Mouse (Mus musculus) activated CD4-positive, CD25-positive, alpha-beta regulatory T cell, adult 4 months (primary cell): ENCODE results near the gene Dnajc17. TPM values are rescaled to one million over a fixed set of nuclear protein-coding genes. Genes with fewer than 3 reads are reported as not detected.

Source experiments
- ATAC-seq: one replicate; pipeline ENCODE4 v1.8.0; 2017
- polyA plus RNA-seq, 2 experiments: library from polyadenylated mRNA; unstranded; fragments of 100-300 nt; shearing (Covaris generic); gene quantifications; one replicate each; pipeline ENCODE4 v1.2.1; 2017

Gene Dnajc17
- polyA plus RNA-seq, 2 experiments from 2014 or later: 21.8 to 29.0 TPM

DNA sequence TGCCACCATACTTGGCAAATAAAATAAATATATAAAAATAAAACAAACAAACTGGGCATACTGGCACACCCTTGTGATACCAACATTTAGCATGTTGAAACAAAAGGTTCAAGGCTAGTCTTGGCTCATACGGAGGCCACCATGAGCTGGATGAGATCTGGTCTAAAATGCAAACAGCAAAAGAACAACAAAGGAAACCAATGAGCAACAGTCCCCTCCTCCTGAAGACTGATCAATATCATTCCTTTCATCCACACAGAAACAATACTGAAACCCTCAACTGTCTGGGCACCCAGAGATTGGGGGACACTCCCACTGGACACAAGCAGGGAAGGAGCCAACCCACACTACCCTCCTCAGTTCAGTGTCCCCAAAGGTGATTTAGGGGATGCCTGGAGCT, 11.1 kb downstream of the Dnajc17 start:
- no peak for ATAC-seq

DNA sequence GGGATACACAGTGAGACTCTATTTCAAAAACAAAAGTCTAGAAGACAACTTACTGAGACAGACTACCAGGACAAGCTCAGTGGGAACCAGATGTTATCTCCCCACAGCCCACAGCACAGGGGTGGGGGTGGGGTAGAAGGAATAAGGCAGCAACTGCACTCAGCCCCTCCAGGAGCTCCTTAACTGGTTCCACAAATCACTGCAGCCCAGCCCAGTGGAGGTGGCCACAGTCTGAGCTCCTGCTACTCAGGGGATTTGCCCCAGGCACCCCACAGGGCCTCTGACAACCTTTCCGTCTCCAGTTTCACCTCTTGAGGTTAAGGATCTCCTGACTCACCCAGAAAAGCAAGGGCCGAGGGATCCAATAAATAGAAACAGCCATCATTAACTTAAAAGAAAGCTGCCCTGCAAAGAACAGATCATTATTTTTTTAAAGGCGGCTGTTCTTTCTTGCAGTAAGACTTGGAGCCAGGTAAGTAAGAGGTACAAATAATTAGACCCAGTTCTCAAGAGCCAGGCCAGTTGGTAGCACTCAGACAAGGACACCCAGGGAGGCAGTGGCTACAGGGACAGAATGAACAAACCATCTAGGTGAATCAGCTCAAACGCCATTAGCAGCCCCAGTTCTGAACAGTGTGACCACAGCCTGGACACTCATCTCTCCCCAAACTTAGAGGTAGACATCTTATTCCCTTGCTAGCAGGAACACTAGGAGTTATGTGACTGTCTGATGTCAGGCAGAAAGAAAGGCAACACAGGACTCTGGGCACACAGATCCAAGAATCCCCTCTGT, 12.1 kb downstream of the Dnajc17 start:
- no peak for ATAC-seq

DNA sequence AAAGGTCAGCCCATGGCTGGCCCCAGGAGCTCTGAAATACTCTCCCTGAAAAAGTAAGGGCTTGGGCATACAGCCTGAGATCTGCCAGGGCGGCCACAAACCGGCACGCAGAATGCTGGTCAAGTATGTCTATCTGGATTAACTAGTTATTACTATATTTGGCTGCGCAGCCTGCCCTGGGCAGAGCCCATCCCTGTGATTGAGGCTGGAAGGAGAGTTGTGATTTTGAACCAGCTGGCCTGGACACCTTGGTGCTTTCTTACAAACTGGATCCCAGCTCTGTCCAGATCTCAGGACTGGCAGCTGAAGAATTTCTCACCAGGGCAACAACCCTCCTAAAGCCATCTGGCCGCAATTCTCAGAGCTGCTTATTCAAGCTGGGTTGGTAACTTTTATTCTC, 14.5 kb downstream of the Dnajc17 start:
- no peak for ATAC-seq

DNA sequence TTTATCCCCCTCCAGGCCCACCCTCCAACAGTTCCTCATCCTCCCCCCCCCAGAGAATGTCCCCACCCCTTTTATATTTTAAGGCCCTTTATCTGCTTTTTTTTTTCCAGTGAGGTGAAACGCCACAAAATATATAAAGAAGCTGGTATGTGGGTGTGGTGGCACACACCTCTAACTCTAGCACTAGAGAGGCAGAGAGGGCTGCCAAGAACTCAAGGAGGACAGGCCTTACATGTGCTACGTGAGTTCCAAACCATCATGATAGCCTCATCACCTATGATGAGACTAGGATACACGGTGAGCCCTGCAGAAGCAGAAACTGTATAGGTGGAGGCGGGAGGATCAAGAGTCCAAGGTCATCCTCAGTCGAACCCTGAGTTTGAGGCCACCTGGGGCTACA, 17.6 kb downstream of the Dnajc17 start:
- ATAC-seq: no peak

DNA sequence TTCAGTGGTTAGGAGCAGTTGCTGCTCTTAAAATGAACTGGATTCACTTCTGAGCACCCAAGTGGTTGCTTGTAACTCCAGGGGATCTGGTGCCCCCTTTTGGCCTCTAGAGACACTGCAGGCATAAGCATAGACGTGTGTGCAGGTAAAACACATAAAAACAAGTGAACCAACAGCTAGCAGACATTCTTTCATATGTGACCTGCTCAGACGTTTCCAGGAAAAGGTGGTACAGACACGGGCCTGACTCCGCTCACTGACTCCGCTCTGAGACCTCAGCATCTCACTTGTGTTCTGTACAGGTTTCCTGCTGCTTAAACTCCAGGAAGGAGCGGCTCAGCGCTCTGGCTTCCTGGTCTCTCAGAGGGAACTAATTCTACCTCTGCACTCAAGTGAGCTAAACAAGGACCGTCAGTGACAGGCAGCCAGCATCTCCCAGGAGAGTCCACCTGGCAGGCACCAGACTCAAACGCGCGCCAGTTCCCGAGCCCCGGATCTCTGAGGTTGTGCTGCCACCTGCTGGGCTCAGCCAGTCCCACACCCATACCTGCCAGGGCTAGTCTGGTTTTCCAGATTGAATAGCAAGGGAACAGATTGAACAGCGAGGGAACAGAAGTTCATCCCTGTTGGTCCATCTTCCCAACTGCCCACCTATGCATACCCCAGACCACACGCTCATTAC, 19.4 kb downstream of the Dnajc17 start:
- ATAC-seq: peak; percentile 91

DNA sequence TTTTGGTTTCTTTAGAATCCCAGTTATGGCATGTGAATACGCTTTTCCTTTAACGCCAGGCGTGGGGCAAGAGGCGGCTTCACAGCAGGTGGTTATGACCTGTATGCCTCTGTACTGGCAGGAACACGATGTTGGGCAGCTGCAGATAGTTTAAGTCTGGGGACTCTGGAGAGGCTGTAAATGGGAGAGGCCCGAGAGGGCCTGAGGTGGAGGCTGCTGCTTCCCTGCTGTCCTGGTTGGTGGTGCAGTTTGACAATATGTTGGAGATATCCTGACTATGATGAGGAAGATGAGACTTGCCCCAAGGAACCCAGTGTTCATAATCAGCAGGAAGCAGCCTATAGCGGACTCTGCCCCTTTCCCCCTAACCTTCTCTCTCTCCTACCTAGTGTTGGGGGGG, 25.7 kb downstream of the Dnajc17 start:
- no peak for ATAC-seq

DNA sequence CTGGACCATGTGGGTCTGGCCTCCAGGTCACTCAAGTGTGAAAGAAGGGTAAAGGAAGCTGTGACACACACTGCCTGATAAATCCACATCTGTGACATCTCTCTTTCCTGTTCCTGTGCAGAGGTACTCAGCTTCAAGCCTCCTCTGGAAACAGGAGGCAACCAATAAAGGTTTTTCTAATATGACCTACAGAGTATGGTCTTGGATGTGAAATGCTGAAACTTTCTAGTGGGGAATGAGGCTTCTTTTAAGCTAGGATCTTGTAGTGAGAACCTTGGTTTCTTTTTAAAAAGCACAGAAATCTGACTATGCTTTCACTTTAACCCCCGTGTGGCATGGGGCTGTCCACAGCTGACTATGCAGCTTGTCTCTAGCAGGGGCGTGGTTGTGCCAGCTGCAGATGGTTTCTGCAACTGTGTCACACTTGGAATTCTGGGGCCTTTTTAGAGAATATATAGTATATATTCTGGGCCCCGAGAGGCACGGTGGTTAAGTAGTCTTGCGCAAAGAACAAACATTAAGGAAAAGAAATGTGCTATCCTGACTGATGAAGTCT, 31.1 kb downstream of the Dnajc17 start:
- no peak for ATAC-seq

DNA sequence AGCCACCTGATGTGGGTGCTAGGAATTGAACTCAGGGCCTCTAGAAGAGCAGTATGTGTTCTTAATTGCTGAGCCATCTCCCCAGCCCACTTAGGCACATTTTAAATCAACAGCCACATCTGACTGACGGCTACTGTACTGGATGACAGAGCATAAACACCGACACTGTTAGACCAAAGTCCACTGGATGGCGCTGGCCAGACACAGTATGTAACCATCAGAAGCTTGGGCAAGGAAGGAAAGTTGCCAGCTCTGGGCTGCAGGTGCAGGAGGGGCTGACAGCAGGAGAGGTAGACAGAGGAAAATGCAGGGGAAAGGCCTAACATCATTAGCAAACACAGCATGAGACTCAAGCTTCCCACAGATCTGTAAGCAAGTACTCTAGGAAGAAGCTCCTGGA, 31.8 kb downstream of the Dnajc17 start:
- ATAC-seq: no peak

DNA sequence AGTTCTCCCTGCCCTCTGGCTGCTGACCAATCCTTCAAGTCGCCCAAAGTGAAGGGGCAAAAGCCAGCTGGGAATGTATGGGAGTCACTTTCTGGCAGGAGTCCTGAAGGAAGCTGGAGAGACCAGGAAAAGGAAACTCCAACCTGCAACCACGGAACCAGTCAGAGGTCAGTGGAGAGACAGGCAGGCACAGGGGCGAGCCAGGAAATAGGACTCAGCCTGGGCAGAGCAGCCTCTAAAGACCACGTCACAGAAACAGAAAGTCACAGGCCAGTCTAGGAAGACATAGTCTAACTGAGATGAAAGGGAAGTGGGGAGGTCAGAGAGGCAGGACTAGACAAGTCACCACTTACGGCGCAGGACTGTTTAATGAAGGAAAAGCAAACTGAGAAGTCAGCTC, 33.0 kb downstream of the Dnajc17 start:
- no peak for ATAC-seq

DNA sequence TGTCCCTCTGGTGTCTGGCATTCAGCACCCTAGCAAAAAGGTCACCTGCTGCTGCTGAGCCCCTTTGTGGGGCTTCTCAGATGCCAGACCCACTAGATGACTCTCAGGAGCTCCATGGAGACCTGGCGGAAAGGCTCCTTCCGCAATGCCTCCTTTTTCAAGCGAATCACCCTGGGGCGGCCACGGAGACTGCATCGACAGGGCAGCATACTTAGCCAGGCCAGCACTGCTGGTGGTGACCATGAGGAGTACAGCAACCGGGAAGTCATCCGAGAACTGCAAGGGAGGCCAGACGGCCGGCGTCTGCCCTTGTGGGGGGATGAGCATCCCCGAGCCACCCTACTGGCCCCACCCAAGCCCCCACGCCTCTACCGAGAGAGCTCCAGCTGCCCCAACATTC, 33.7 kb downstream of the Dnajc17 start:
- ATAC-seq: no peak

DNA sequence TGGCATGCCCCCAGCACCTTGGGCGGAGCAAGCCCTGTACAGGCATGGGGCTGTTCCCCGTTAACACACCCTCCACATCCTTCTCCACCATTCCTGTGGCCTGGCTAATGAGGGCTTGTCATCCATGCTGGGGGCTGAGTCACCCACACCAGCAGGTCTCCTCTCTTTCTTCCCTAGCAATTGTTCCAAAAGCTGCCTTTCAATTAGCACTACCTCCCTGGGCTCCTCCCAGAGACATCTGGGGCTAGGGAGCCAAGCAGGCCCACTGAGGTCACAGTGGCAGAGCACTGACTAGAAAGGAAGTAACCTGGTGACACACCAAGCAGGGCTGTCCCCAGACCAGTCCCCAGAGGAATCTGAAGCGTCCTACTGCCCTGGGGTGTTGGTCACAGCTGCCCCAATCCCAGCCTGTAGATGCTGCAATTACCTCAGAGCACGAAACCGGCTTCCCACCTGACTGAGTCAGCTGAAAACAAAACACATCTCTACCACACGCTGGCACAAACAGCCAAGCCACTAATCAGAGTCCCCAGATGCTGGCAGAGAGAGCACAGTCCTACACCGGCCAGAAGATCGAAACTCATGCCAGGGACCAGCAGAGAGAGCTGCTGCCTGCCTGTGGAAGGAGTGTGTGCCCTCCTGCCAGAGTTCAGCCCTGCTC, 34.5 kb downstream of the Dnajc17 start, which contains the start of gene Gm14137:
Gene Gm14137, plus strand, starts transcription at position 519 of the 661 bp plus-strand sequence.
- no peak for ATAC-seq

DNA sequence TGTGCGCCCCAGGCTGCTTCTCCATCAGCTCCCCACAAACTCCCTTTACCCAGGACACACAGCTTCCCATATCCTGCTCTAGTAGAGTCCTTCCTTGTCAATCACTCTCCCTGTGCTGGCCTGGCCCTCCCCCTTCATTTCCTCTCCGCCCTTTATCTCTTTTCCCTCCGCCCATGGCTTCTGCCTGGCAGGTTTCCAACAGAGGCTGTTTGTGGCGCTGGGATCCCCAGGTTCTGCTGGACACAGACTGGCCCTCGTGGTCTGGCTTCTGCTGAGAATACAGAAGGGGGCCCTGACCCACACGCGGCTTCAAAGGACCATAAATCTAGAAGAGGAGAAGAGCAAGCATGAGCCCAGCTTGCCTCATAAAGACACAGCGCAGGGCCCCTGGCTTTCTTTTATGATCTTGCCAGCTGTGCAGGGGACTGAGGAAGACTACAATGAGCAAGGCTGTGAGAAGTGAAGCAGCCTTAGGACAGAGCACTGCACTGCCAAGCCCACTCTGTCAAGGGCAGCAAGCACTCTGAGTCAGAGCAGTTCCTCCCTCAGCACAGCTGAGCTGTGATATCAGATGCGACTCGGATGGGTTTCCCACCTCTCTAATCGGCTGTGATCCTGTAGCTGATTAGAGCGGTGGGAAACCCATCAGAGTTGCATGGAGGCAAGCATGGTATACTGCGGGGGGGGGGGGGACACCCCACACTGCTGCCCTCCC, 35.6 kb downstream of the Dnajc17 start:
- ATAC-seq: no peak

DNA sequence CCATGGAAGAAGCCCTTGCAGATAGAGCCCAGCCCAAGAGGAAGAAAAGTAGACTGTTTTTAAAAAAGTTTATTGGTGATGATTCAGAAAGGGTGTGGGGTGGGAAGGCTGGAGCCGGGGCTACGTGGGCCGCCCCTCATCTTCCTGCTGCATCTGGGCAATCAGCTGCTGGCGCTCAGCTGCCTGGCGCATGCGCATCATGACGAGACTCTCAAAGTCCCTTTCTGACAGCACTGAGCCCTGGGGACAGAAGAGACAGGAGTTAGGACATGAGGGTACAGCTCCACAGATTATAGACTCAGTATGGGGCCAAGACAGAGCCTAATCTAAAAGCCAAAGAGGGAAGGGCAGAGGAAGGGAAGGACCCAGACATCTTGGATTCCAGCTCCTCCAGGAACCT, 36.1 kb downstream of the Dnajc17 start:
- no peak for ATAC-seq

DNA sequence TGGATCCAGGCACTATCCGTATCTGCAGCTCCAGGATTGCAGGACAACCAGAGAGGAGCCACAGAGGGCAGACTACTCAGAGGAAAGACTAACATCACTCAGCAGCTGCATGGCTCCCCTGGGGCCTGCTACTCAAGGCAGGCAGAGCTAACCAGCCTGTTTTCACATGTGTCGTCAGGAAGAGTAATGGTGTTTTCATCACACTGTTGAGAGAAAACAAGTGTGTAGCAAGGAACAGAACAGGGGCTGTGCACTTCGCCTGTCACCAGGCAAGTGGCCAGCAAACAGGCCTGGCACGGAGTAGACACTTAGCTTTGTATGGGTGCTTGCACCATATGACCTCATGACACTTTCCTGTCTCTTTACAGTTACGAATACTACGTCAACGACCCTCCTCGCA, 37.0 kb downstream of the Dnajc17 start:
- no peak for ATAC-seq

DNA sequence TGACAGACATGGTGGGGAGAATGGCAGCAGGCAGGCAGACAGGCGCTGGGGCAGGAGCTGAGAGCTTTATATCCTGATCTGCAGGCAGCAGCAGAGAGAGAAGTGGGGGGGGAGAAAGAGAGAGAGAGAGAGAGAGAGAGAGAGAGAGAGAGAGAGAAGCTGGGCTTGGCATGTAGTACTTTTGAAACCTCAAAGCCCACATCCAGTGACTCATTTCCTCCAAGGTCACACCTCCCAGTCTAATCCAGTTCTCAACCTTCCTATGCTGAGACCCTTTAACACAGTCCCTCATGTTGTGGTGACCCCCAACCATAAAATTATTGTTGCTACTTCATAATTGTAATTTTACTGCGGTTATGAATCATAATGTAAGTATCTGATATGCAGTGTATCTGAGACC, 38.3 kb downstream of the Dnajc17 start:
- ATAC-seq: no peak

DNA sequence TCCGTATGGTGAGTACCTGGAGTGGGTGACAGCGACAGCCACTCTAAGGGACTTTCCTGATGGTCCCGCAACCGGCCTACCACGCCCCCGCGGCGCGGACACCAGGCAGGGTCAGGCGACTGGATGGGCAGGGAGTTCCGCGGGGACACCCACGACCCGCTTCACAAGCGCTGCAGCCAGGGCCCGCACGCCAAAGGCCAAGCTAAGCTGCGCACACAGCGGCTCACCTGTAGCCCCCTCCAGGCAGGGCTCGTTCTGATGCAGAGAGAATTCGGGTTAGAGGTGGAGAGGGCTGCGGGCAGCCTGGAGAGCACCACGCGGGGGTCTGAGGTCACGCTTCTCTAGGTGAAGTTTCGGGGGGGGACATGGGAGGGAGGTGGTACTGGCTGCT, 40.7 kb downstream of the Dnajc17 start:
- ATAC-seq: no peak

DNA sequence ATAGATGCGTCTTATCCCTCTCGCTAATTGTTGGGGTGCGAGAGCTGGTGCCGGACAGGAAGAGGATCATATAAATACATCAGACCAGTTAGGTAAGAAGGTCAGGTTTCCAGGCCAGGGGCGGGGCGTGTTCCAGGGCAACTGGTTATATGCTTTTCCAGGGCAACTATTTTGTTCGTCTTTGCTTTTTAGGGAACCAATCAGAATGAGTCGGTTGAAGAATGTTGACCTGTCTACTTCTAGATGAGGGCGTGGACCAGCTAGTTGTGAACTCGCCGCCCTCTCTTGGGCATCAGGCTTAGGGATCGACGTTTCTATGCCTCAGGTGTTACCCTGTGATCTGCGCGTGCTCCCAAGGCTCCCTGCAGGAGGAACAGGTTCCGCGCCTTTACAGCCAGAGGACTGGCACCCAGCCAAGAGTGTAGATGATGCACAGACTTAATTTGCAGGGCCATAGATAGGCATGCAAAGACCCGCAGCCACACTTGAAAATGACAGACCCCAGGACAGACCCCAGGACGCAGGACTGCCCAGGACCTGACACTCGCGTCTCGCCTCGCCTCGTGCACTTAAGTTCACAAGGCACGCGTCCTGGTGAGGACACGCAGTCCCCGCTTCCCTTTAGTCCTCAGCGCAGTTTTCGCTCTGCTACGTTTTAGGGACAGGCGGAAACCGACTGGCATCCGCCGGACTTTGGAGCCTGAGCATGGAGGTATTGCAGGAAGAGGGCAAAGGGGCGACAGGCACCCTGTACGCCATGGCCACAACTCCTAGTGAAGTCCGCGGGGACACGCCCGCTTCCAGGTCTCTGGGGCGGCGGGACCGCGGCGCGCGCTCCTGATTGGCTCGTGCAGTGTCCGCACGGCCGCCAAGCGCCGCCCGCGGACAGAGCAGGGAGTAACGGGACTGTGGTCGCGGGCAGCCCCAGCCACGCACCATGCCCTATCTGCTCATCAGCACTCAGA, 41.4 kb downstream of the Dnajc17 start, which contains the start of gene Gchfr:
Gene Gchfr, plus strand, starts transcription at position 873 of the 965 bp plus-strand sequence.
- peak; percentile 52 for ATAC-seq

DNA sequence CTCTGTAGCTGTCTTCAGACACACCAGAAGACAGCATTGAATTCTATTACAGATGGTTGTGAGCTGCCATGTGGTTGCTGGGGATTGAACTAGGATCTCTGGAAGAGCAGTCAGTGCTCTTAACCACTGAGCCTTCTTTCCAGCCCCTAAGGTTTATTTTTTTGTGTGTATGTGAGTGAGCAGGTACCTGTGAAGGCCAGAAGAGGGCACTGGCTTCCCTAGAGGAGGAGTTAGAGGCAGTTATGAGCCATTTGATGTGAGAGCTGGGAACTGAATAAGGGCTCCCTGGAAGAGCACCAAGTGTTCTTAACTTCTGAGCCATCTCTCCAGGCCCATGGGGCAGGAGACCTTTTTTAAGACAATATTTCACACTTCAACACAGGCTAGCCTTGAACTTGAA, 43.2 kb downstream of the Dnajc17 start:
- no peak for ATAC-seq

DNA sequence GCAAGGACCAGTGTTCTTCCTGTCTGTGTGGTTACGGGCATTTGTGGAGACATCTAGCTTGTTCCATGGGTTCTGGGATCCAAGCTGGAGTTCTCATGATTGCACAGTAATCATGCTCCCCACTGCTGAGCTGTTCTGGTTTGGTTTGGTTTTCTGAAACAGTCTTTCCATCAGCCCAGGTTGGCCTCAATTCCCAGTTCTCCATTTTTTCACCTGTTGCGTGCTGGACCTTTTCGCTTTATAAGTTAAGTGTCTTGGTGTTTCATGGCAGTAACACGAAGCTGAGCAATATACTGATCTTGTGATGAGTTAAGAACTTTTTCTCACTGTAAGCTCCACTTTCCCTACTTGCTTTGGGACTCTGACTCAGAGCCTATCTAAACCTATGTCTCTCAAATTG, 44.6 kb downstream of the Dnajc17 start:
- no peak for ATAC-seq

DNA sequence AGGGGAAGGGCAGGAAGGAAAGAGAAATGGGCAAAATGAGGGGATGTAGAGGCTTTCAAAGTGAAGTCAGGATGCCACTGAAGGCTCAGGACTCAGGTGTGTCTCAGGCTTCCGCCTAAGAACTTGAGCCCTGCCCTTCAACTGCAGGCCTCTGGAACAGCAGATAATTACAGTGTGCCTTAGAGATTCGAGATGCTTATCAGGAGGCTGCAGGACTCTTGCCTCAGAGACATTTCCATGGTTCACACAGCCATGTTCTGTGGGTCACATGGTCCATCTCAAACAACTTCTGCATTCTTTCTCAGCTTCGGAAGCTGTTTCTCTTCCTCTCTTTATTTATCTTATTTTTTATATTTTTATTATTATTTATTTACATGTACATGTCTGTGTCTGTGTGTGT, 45.5 kb downstream of the Dnajc17 start:
- ATAC-seq: no peak

DNA sequence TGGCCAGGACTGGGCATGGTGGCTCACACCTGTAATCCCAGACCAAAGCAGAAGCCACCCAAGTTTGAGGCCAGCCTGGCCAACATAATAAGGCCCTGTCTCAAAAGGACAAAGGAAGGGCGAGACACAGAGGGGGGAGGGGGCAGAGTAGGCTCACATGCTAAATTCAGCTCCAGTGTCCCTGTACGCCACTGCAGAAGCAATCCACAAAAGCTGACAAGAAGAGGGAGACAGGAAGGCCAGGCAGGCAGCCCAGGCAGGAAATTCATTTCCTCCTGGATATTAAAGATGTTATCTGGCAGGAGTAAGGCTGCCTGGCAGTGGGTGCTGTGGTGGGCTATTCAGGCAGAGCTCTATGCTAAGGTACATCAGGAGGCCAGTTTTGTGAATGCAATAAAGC, 47.3 kb downstream of the Dnajc17 start:
- no peak for ATAC-seq
